Mouse (Mus musculus): ENCODE data around the gene Drd5.

Gene Drd5

DNA sequence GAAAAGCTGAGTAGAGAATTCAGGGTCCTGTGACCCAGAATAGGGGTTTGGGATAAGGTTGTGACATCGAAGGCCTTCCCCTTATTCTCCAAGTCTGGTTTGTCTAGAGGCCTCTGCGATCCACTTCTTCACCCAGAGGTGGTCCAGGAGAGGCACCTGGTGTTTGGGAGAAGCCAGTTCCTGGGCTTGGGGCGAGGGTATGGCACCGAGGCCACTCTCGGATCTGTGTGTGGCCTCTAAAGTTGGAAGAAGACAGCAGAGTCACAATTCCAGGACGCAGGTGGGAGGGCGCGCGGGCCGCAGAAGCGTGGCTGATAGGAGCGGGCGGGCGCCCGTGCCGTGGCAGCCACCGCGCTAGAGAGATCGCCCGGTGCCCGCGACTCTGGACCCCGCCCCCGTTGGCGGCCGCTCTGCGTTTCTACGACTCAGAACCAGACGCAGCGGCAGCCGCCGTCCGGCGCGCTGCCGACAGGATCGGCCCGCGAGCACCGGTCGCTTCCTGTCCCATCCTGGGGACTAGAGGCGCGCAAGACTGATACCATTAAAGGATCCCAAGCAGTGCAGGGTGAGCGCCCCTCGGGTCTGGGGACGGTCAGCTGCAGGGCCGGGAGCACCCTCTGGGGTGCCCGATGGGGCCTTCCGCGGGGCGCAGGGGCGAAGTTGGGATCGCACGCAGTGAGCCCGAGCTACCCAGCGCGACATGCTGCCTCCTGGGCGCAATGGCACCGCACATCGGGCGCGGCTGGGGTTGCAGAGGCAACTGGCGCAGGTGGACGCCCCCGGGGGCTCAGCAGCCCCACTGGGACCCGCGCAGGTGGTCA is at the start of gene Drd5:
Gene Drd5, plus strand, starts transcription at position 402 of the 821 bp plus-strand sequence.
- DNase-seq: peak; percentile 18

DNA sequence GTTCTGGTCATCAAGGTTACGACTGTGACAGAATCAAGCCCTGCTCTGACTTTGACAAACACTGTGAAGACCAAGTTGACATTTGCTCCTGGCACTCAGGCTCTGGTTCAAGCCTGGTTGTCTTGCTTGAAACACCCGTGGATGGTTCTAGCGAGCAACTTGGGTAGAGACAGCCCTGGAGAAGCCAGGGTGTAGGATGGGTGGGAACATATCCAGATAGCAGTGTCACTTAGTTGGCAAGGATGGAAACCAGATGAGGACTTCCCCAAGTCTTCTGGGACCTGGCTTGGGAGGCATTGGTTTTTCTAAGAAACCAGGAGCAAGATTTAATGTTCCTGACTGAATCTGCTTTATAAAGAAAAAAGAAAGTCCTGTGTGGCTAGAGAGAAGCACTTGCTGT is 48.2 kb upstream of the Drd5 start:
- DNase-seq: no peak

DNA sequence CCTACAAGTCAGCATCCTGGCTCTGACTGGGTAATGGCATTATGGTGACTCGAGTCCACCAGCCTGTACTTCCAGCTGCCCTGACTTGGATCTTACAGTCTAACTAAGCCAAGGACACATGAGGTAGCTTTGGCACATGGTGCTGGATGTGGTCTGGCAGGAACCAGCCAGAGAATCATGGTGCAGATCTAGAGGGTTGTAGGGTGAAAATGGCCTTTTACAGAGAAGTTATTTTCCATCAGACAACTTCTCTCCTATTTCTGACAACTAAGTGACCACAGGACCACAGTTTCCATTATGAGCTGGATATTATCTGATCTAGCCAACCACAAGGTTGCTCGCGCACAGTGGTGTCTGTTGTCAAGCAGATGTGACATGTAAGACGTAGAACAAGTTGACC is 45.3 kb upstream of the Drd5 start:
- no peak for DNase-seq

DNA sequence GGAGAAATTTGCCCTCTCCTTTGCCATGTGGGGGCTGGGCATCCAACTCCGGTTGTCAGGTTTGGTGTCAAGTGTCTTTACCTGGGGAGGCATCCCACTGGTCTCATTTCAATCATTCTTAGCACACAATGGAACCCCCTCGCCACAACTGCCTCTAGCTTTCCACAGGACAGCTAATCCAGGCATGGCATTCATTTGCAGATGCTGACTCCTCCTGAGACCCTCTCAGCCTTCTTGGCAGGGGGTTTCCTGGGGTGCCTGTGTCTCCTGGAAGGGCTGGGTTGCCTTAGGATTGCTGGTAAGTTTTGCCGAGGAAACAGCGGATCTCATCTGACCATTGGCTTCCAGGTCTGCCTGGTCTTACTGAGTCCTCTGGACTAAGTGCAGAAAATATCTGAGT is 43.4 kb upstream of the Drd5 start, which contains the start of gene Otop1:
Gene Otop1, plus strand, starts transcription at position 202 of the 400 bp plus-strand sequence.
- no peak for DNase-seq

DNA sequence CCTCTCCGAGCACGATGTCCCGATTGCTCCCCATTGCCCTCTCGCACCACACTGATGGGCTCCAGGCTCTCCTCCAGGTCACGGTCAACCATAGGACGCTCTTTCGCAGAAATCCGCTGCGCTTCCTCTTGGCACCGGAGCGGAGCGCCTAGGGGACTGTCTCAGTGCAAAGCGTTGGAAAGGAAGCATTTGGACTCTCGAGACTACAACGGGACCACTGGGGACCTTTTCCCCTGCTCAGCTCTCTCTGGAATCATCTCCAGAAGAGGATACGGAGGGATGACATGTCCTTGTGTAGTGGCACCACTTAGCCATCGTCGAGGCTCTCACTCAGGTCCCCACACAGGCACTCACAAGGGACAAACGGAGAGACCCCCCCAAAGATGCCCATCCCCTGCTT is 42.7 kb upstream of the Drd5 start:
- no peak for DNase-seq

DNA sequence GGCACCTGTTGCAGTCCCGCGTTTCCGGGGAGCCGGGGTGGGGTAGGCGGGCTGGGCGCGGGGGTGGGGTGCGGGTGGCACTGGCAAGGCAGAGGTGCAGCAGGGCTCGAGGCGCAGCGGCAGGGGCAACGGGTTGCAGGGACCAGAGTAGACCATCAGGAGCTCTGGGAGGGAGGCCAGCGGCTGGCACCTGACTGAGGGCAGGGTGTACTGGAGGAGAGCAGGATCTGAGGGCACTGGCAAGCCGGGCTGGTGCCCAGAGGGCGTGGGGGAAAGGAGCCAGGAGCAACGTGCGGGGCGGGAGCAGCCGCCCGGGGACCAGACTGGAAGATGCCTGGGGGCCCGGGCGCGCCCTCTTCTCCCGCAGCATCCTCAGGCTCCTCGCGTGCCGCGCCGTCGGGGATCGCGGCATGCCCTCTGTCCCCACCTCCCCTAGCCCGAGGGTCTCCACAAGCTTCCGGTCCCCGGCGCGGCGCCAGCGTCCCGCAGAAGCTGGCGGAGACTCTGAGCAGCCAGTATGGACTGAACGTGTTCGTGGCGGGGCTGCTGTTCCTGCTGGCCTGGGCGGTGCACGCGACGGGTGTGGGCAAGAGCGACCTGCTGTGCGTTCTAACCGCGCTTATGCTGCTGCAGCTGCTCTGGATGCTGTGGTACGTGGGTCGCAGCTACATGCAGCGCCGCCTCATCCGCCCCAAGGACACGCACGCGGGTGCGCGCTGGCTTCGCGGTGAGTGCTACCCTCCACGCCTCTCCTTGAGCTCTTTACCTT is 41.9 kb upstream of the Drd5 start:
- no peak for DNase-seq

DNA sequence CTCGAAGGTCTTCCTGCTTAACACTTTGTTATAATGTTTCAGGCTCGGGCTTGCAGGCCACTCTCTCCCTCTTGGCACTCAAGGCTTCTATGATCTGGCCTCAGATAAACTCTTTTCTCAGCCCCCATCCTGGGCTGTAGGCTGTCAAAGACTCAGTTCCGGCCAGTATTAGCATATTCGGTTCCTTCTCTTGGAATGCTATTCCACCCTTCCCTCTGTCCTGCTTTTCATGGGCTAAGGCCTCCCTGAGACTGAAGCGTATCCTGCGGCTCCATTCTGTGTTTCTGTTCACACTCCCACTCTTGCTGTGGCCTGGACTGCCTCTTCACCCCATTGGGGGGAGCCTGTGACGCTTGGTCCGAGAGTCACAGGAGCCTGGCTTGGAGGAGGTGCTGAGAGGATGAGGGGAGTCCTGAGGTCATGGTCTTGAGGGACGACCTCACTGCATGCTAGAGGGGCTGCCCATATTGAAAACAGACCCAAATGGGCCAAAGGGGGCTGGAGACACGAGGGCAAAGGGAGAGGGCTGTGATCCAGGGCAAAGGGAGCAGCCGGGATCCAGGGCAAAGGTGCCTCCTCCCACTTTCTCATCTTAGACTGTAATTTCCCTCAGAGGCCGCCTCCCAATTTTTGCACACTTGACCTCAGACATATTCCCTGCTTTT is 41.1 kb upstream of the Drd5 start:
- no peak for DNase-seq

DNA sequence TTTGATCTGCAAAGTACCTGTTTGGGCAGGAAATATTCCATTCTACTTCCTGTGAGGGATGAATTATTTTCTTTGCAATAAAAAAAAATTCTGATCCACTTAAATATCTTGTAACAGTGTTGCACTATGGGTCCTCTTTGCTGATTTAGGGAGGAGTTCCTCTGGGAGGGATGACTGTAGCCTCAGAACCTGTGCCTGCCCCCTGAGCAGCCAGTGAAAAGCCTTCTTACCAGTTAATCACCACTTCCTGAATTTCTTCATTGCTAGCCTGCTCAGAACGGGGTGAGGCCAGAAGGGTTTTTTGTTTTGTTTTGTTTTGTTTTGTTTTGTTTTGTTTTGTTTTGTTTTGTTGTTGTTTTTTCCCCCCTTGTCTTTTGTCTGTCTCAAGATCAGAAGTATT is 39.1 kb upstream of the Drd5 start:
- no peak for DNase-seq

DNA sequence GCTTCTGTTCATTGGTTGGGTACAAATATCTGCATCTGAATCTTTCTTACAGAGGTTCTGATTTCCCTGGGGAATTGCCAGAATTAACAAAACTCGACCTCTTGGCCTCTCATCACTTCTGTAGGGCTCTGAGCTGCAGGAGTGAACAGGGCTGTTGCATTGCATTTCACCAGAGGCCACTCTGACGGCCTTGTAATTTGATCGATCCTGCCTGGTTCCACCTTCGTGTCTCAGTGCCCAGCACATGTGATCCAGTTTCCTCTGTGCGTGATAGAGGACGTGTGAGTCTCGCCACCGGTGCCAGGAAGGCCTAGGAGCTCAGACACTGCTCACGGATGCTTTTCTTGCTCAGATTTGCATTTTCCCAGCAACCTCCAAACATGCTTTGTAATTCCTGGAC is 33.4 kb upstream of the Drd5 start:
- no peak for DNase-seq

DNA sequence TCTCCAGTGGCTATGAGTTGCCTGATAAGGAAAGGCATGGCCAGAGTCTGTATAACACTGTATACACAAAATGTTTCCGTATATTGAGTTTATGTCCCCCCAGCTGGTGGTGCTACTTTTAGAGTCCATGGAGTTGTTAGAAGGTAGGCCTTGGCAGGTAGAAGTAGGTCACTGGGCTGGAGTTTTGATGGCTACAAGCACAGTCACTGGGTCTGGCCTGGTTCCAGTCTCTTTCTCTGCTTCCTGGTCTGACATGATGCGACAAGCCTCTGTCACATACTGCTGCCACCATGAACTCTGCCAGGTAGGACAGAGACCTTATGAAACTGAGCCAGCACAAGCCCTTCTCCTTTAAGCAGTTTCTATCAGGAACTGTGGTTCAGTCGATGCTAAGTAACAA is 30.7 kb upstream of the Drd5 start:
- no peak for DNase-seq

DNA sequence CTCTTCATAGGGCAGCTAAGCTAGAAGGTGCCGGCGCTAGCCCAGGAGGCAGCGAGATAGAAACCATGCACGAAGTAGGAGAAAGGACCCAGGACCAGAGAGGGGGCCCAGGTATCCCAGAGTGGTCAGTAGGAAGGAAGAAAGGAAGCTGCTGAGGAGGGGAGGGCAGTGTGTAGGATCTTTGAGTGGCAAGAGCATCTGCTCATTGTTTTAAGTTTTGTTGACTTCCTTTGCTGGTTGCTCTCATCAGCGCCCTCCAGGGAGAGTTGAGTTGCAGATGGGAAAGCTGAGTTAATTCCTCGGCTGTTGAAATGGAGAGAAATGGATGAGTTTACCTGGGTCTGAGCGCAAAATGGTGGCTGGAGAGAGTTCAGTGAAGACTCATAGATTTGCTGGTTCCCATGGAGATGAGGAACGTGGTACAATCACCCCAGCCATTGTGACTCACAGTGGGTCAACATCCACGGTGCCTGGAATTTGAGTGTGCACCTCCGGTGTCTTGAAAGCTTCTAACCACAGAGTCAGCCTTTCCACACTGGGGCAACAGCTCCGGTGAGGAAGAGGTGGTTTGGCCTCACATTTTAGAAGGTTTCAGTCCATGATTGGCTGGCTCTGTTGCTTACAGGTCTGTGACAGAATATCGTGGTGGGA is 17.3 kb upstream of the Drd5 start:
- no peak for DNase-seq

DNA sequence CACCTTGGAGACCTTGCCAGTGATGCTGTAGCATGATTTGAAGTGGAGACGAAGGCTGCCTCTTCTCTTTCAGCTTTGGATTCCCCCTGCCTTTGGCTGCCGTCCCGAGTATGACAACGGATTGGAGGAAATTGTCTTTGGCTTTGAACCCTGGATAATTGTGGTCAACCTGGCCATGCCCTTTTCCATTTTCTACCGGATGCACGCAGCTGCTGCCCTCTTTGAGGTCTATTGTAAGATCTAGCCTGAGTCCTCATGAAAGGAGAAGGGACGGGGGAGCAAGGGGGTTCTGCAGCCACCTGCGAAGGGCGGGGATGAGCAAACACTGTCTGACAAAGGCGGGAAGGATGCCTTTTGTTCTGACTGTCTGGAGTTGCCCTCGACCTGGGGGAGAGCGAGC is 16.5 kb upstream of the Drd5 start:
- no peak for DNase-seq

DNA sequence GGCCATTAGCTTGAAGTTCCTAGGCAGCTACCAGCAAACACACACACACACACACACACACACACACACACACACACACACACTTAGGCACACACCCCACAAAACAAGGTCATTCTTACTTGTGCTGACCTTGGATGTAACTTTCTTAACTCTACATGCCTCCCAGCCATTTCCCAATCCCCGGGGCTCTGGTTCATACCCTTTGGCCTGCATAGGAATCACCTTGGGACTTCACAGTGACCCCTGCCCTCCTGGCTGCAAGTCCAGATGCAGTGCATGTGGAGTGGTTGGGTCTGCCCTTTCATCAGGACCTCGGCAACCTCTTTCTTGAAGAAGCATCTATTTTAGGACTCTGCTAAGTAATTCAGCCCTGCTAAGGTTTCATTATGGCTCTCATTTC is 13.9 kb upstream of the Drd5 start:
- no peak for DNase-seq

DNA sequence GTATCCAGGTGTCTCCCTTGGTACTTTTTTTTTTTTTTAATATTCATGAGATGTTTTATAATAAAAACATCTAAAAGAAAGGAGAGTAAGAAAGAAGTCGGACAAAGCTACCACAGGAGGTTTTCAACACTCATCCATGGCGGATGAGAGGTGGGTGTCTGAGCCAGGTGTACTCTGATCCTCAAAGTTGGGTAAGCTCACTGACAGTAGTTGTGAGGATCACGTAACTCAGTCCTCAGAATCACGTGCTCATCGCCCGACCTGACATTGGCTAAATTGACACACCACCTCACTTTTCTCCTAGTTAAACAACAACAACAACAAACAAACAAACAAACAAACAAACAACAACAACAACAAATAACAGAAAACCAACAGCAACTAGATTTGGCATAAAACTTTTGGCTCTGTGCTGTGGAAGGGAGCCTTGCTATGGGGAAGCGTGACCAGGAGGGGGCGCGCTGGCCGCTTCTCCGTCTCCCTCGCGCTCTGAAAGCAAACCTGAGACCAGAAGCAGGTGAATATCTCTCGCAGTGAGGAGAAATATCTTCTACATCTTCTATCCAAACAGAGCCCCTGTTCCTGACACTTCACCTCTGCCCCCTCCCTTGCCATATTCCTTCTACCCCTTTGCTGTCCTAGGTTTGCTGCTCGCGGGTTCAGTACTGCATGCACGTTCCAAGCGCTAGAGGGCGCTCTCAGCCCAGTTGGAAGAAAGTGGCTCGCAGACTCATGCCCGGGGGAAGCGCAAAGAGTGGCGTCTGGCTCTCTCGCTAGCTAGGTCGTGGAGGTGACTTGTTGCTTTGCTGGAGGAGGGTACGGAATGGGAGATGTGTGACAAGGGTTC is 11.7 kb upstream of the Drd5 start:
- peak; percentile 85 for DNase-seq

DNA sequence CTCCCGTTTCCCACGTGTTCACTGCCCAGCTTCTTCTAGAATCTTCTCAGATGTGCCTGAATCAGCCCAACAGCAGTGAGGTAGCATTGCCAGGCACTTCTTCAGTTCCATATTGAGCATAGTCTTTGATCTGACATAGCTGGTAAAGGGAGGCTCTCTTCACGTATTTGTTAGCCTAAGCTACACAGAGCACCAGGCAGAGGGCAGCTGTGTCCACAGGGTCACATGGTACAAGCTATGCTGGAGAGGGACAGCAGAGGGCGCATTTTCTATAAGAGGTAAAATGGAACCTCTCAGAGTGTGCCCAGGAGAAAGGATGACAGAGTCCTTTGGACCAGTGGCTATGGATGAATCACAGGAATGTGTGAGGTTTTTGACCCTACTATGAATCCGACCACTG is 10.3 kb upstream of the Drd5 start:
- peak; percentile 32 for DNase-seq

DNA sequence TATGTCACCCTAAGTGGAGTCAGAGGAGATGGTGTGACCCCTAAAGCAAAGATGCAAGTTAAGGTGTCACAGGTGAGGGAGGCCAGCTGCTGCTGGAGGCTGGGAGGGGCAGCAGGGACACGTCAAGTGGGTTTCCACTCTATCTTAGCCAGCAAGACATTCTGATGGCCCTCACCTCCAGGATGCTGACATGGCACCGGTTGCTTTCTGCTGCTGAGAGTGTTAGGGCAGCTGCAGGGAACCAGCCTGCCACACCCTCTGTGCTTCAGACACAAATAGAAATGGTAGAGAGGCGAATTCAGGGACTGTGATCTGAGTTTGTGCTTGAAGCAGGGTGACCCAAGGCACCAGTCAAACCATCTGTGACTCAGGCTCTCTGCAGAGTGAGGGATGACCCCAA is 9.4 kb upstream of the Drd5 start:
- DNase-seq: no peak

DNA sequence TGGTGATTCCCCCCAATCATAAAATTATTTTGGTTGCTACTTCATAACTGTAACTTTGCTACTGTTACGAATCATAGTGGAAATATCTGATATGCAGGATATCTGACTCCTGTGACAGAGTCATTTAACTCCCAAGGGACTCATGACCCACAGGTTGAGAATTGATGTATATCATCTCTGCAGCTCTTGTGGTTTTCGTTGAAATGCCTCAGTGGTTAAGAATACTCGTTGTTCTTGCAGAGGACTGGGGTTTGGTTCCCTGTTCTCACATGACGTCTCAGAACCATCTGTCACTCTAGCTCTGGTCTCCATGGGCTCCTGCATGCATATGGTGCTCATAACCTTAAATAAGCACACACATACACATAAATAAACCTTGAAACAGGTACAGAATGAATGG is 14.2 kb downstream of the Drd5 start:
- DNase-seq: no peak

DNA sequence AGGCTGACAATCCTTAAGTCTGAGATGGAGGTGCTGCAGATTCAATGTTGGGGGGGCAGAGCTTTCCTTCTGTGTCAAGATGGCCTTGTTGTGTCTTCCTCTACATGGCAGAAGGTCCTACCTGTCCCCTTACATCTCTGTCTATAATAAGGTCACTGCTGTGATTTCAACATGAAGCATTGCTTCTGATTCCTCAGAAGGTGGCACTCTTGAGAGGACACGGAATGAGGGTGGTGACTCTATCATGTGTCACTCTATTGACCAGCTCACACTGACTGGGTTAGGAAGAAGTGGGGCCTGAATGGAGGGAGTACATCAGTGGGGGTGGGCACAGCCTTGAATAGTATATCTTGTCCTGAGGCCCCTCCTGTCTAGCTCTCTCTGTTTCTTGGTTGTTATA is 15.4 kb downstream of the Drd5 start:
- no peak for DNase-seq

DNA sequence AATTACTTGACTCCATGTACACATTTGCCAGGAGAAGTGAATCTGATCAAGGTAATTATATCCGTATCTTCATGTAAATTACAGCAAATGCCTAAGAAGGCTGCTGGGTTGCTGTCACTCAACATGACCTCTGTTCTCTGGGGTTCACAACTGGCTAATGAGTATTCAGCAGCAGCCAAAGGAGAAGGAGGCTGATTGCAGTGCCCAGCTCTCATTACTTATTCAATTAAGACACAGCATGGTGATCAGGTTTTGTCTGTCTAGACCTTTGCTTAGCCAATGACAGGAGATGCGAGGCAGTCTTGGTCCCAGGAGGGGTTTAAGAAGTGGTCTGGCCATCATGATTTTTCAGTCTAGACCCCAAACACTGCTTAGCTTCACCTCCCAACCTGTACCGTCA is 23.9 kb downstream of the Drd5 start:
- DNase-seq: no peak

DNA sequence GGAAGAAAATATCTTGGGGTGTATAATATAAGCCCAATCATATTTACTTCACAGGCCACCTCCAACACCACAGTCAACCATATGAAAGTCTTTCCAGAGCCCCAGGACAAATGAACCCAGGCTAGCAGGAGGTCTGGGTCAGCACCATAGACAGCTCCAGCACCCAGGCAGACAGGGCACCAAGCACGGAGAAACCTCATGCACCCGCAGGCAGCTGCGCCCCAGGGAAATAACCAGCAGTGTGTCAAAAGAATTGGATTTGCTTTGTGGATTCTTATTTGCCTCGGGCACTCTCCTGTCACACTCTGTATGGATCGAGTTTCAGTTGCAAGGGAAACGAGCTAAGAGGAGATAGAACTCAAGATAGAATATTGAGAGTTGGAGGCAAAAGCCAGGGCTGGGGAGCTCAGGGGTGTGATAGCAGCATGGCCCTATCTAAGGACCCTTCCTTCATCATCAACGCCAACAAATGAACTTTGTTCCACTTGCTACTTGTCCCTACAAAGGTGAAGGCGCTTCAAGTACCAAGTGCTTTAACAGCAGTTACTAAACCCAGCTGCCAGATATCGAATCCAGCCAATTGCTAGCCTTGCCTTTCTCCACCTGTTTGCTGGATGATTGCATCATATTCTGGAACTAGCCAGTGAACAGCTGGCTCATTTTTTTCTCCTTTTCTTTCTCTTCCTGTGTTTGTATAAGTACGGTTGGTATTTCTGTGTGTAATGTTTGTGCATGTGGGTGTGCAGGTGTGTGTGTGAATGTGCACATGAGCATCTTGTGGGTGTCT is 27.7 kb downstream of the Drd5 start:
- DNase-seq: no peak

DNA sequence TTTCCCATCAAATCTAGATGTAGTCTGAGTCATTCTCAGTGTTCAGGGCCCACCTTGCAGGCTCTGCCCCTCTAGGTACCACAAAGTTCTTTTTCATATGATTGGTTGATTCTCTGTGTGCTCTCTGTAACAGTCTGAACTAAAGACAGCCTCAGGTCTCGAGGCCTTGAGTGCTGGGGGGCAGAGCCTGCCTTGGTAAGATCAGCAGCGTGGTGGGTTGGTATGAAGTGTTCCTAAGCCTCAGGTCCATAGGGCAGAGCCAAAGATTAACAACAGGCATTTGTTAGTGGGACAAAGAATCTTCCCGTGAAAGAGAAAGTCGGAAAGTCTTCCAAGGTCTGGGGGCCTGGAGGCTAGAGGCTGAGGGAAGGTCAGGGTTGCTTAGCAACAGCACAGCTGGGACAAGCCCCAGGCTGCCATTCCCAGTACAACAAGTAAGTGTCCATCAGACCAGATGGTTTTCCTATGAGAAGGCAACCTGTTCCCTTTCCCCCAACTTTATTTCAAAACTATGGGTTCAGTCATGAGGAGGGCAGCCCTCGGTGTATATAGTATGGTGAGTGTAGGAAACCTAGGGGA is 31.3 kb downstream of the Drd5 start:
- no peak for DNase-seq

Measured in right cerebral cortex, postnatal 25 days (tissue).